Mouse (Mus musculus): ENCODE results near the gene Mmp11. TPM values are rescaled to one million over a fixed set of nuclear protein-coding genes. Genes with fewer than 3 reads are reported as not detected.

Gene Mmp11
- polyA plus RNA-seq, 1 experiment, result 3.0 TPM

DNA sequence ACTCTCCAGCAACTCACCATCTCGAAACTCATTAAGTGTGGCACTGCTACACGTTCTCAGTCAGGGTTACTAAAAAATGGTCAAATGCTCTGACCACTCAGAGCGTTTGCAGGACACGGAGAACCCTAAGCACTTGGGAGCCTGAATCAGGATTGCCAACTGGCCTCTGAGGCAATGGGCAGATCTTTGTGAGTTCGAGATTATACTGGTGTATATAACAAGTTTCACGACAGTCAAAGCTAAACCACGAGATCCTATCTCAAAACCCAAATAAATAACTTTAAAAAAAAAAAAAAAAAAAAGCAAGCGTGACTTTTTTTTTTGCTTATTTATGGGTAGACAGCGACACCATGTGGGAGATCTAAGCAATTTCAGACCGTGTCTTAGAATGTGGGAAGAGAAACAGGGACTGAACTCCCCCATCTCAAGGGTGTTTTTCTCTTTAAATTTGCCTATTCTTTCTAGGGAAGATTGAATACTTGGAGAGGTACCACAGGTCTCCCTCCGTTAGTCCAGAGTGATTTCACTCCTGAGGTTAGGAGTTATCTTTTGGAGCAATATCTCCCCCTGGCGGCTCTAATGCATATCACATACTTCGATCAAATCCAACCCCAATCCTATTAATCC, 15.2 kb upstream of the Mmp11 start:
- WGBS, result 2% methylated on average over 13 of the region's 13 CpGs
- Histone ChIP-seq H3K27ac (ENCODE audit: insufficient read depth, low read length) (no peak overlapping the region), H3K27me3 (ENCODE audit: control insufficient read depth, insufficient read depth, low read length) (no peaks in the 10 kb centered on the region), H3K4me3 (replicated peaks; ENCODE audit: insufficient read depth, low read depth, low read length) (peak overlapping the region; percentile 50), H3K4me1 (ENCODE audit: control insufficient read depth, insufficient read depth, low read length) (no peaks in the 10 kb centered on the region)
- TF ChIP-seq POLR2A (IDR thresholded peaks at IDR 0.05; ENCODE audit: borderline replicate concordance, insufficient read depth, low read length) (no peak), CTCF (IDR thresholded peaks at IDR 0.05; ENCODE audit: borderline replicate concordance, insufficient read depth, low read depth, low read length) (peak; percentile 55; the same call in 1 of the 2 replicates)
- peak; percentile 46 to 51 for DNase-seq

DNA sequence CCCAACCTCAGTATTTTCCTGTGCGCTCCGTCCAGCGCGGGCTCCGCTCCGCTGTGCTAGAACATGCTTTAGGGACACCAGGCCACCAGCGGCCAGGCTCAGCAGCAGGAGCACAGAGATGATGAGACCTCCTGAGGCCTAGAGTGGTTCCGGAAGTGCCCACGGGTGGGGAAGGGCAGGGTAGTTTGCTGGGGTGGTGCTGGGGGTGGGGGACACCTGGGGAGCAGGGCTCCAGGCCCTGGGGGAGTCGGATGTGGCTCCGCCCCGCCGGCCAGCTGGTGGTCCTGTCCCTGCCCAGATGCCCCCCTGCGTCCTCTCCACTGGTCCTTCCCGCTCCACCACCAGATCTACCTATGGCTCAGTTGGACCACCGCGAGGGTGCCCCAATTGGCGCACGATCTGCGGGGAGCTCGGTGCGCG, 14.5 kb upstream of the Mmp11 start:
- peak overlapping the region; percentile 46 for H3K4me3 ChIP-seq (replicated peaks; ENCODE audit: insufficient read depth, low read depth, low read length)
- no peak overlapping the region for H3K27ac ChIP-seq (ENCODE audit: insufficient read depth, low read length)
- WGBS, result 8% methylated on average over 23 of the region's 23 CpGs
- no peaks in the 10 kb centered on the region for H3K4me1 ChIP-seq (ENCODE audit: control insufficient read depth, insufficient read depth, low read length)
- DNase-seq, result no peak
- H3K27me3 ChIP-seq (ENCODE audit: control insufficient read depth, insufficient read depth, low read length), result no peaks in the 10 kb centered on the region
- no peak for TF ChIP-seq POLR2A (IDR thresholded peaks at IDR 0.05; ENCODE audit: borderline replicate concordance, insufficient read depth, low read length)
- no peak for TF ChIP-seq CTCF (IDR thresholded peaks at IDR 0.05; ENCODE audit: borderline replicate concordance, insufficient read depth, low read depth, low read length)

DNA sequence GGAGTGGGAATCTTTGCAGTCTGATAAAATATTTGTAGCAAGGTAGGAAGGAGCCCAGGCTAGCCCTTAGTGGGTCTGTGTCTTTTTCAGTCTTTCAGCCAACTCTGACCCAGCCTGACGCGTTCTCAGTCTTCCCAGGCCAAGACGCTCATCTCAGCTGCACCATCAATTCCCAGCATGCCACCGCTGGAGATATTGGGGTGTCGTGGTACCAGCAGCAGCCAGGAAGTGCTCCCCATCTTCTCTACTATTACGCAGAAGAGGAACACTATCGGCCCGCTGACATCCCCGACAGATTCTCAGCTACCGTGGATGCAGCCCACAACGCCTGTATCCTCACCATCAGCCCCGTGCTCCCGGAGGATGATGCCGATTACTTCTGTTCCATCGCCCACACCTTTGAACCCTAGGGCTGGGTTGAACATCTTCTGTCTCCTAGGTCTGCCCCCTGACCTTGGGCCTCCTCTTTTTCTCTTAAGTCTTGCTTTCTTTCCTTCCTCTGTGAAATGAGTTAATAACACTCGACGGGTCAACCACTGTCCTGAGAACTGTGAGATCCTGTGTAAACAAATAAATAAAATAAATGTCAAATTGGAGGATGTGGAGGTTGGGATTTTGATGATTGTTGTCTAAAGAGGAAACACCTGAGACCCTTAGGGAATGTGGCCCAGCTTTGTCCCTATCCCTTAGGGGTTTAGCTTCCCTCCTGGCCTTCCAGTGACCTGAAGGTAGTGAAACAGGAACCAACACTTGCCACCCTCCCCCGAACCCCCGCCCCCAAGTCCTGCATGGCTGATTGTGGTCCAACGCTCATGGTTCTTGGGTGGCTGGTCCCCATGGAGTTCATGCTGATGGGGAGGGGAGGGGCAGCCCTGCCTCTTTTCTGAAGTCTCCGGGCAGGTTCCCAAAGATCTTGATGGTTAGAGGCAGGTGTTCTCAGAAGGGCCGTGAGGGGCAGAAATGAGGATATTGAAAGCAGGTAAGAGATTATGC, 13.1 kb upstream of the Mmp11 start:
- 84% methylated on average over 22 of the region's 22 CpGs for WGBS
- TF ChIP-seq POLR2A (IDR thresholded peaks at IDR 0.05; ENCODE audit: borderline replicate concordance, insufficient read depth, low read length), result no peak
- no peak for TF ChIP-seq CTCF (IDR thresholded peaks at IDR 0.05; ENCODE audit: borderline replicate concordance, insufficient read depth, low read depth, low read length)
- Histone ChIP-seq H3K27ac (ENCODE audit: insufficient read depth, low read length) (no peak overlapping the region), H3K4me1 (ENCODE audit: control insufficient read depth, insufficient read depth, low read length) (no peaks in the 10 kb centered on the region), H3K4me3 (replicated peaks; ENCODE audit: insufficient read depth, low read depth, low read length) (no peak overlapping the region), H3K27me3 (ENCODE audit: control insufficient read depth, insufficient read depth, low read length) (no peaks in the 10 kb centered on the region)
- DNase-seq, result no peak

DNA sequence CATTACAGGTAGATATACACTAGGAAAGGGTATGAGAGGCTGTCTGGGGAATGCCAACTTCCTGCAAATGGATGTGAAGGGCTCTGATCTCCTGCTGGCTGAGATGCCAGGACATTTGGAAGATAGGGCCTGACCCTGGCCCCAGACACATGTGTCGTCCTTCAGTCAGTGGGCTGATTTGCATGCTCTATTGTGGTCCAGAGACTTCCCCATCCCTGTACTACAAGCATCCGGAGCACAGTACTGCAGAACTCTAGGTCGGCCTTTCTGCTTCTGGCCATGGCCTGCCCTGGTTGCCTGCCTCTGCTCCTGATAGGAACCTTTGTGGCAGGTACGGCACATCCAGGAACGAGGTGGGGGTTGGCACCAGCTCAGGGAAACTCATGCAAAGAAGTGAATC, 11.8 kb upstream of the Mmp11 start:
- Histone ChIP-seq H3K27ac (ENCODE audit: insufficient read depth, low read length) (no peak overlapping the region), H3K27me3 (ENCODE audit: control insufficient read depth, insufficient read depth, low read length) (no peaks in the 10 kb centered on the region), H3K4me1 (ENCODE audit: control insufficient read depth, insufficient read depth, low read length) (no peaks in the 10 kb centered on the region), H3K4me3 (replicated peaks; ENCODE audit: insufficient read depth, low read depth, low read length) (no peak overlapping the region)
- WGBS, result 77% methylated on average over 5 of the region's 5 CpGs
- TF ChIP-seq POLR2A (IDR thresholded peaks at IDR 0.05; ENCODE audit: borderline replicate concordance, insufficient read depth, low read length) (no peak), CTCF (IDR thresholded peaks at IDR 0.05; ENCODE audit: borderline replicate concordance, insufficient read depth, low read depth, low read length) (no peak)
- DNase-seq, result no peak

DNA sequence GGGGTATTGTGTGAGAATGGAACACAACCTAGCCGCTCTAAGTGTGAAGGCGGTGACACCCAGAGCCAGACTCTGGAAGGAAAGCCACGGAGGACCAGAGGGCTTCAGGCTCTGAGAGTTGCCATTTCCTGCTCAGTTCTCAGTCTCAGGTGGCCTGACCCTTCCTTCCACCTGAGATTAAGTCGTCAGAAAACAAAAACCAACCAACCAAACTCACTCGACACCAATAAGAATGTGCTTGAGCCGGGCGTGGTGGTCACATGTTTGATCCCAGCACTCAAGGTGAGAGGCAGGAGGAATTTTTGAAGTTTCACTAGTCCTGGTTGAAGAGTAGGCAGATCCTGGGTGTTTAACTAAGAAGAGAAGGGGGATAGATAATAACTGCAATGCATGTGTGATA, 9.6 kb upstream of the Mmp11 start:
- no peaks in the 10 kb centered on the region for H3K4me1 ChIP-seq (ENCODE audit: control insufficient read depth, insufficient read depth, low read length)

DNA sequence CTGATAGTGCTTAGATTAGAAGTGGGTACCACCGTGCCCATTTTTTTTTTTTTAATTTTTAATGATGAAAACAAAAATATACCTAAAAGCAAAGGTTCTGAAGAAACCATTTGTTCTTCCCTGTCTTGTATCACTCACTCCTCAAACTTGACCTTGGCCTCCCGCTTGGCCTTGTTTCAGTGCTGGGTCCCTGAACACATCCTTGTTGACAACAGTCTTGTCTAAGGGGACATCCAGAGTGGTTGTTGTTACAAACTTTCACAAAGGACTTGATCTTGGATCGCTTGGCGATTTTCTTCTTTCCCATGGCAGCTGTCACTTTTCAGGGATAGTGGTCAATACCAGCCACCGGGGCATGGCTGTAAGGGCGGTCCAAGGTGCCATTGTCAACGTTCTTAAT, 8.9 kb upstream of the Mmp11 start:
- Histone ChIP-seq H3K27ac (ENCODE audit: insufficient read depth, low read length) (no peak overlapping the region), H3K27me3 (ENCODE audit: control insufficient read depth, insufficient read depth, low read length) (no peaks in the 10 kb centered on the region), H3K4me3 (replicated peaks; ENCODE audit: insufficient read depth, low read depth, low read length) (no peak overlapping the region), H3K4me1 (ENCODE audit: control insufficient read depth, insufficient read depth, low read length) (no peaks in the 10 kb centered on the region)
- TF ChIP-seq CTCF (IDR thresholded peaks at IDR 0.05; ENCODE audit: borderline replicate concordance, insufficient read depth, low read depth, low read length) (no peak), POLR2A (IDR thresholded peaks at IDR 0.05; ENCODE audit: borderline replicate concordance, insufficient read depth, low read length) (no peak)
- WGBS, result 94% methylated on average over 7 of the region's 7 CpGs
- DNase-seq, result no peak

More for the DNA sequence above, 9.6 kb upstream of the Mmp11 start:
- TF ChIP-seq CTCF (IDR thresholded peaks at IDR 0.05; ENCODE audit: borderline replicate concordance, insufficient read depth, low read depth, low read length) (no peak), POLR2A (IDR thresholded peaks at IDR 0.05; ENCODE audit: borderline replicate concordance, insufficient read depth, low read length) (no peak)
- DNase-seq, result no peak
- WGBS, result 92% methylated on average over 7 of the region's 7 CpGs
- H3K27me3 ChIP-seq (ENCODE audit: control insufficient read depth, insufficient read depth, low read length), result no peaks in the 10 kb centered on the region
- no peak overlapping the region for H3K27ac ChIP-seq (ENCODE audit: insufficient read depth, low read length)
- H3K4me3 ChIP-seq (replicated peaks; ENCODE audit: insufficient read depth, low read depth, low read length), result no peak overlapping the region

DNA sequence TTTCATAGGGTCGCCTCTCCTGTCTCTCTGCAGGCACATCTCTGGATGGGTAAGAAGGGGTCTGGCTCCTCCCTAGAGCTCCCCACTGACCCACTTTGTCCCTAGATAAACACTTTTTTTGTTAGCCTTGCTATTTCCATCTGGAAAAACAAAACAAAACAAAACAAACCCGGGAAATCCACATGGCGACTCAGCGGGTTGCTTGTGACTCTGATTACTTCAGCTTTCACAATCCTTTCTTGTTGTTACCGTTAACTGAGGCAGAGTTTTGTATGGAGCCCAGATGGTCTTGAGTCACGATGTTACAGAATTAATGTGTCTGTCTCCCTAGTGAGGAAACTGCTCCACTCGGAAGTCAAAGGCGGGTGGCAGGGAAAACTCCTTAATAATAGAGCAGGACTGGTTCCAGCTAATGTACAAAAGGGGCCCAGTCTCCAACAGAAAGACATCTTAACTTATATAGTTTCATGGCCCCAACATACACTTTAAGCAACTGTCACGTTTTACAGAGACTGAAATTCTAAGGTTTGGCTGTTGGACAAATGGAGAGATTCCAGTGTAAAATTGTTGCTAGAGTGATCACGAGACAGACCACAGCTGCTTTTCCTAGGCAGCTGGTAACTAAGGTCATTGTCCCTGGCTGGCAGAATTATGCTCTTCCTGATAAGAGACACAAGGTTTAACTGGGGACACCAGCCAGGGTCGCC, 7.9 kb upstream of the Mmp11 start:
- Histone ChIP-seq H3K27me3 (ENCODE audit: control insufficient read depth, insufficient read depth, low read length) (no peaks in the 10 kb centered on the region), H3K4me3 (replicated peaks; ENCODE audit: insufficient read depth, low read depth, low read length) (no peak overlapping the region), H3K27ac (ENCODE audit: insufficient read depth, low read length) (no peak overlapping the region), H3K4me1 (ENCODE audit: control insufficient read depth, insufficient read depth, low read length) (no peaks in the 10 kb centered on the region)
- no peak for TF ChIP-seq POLR2A (IDR thresholded peaks at IDR 0.05; ENCODE audit: borderline replicate concordance, insufficient read depth, low read length)
- TF ChIP-seq CTCF (IDR thresholded peaks at IDR 0.05; ENCODE audit: borderline replicate concordance, insufficient read depth, low read depth, low read length), result no peak
- no peak for DNase-seq
- WGBS, result 29% methylated on average over 11 of the region's 11 CpGs
